Mouse (Mus musculus): Measurements from ENCODE around the gene Myh1. TPM values are rescaled to one million over a fixed set of nuclear protein-coding genes. Genes with fewer than 3 reads are reported as not detected.

Gene Myh1
- polyA plus RNA-seq (2012; rRNA removed) = under 0.01 and 0.01 TPM in 2 replicates

DNA sequence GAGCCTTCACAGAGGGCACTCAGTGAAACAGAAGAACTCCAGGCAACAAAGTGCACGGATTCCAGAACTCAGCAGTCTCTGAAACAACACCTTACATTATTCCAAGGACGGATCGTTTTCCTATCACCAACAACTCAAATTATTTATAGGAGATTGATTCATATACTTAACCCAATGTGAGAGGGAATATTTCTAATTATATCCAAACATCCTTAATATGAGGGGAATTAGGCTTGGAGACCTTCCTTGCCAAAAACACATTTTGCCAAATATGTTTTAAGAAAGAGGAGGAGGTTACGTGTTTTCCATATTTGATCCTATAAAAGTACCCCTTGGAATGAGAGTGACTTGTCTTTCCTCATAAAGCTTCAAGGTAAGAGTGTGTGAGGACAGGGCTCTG, at the start of gene Myh1:
Gene Myh1, plus strand, starts transcription at position 301 of the 400 bp plus-strand sequence.

DNA sequence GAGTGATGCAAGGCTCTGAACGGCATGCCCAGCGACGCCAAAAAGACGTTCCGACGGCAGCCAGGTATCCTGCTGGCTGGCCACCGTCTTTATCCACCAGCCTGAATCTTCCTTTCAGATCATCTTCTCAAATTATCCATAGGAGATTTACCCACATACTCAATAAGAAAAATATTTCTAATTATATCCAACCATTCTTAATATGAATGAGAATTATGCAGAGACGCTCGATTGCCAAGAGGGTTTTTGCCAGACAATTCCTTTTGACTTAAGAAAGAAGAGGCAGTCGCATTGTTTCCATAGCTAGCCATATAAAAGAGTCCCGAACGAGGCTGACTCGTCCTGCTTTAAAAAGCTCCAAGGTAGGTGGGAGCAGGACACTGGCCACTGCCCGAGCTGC, 29.1 kb upstream of the Myh1 start, which contains the start of gene Myh2:
Gene Myh2, plus strand, starts transcription at position 301 of the 400 bp plus-strand sequence.

DNA sequence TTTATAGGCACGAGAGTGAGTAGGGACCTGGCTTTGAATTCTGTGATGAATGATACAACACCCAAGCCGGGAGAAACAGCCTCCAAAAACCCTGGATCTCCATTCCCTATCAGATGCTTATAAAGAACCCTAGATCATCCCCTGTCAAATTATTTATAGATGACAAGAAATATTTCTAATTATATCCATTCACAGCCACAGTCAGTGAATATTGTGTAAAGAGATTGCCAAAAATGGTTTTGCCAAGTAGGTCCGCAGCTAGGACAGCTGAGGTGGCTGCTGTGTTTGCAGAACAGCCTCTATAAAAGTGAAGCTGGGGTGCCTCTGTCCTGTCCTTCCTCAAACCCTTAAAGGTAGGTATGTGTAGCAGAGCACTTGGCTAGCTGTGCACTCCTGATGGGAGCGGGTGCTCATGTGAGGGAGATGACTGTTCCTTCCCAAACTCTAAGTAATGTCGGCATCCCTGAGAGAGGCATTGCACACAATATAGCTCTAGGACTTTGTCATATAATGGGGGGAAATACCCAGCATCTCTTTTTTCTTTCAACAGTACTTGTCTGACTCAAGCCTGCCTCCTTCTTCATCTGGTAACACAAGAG, 37.7 kb downstream of the Myh1 start, which contains the start of gene Myh4:
Gene Myh4, plus strand, starts transcription at position 549 of the 599 bp plus-strand sequence.

Other genes starting within 250 kb of the Myh1 start
- gene Tmem238l, start 243.4 kb upstream of the Myh1 start, polyA plus RNA-seq (2012; rRNA removed) = not detected in 2 replicates
- 5.6 and 5.7 TPM in 2 replicates for gene Tmem220, start 174.9 kb upstream of the Myh1 start, polyA plus RNA-seq (2012; rRNA removed)
- 9.9 and 11.1 TPM in 2 replicates for gene Adprm, start 147.5 kb upstream of the Myh1 start, polyA plus RNA-seq (2012; rRNA removed)
- 3.1 and 3.4 TPM in 2 replicates for gene Sco1, start 147.4 kb upstream of the Myh1 start, polyA plus RNA-seq (2012; rRNA removed)
- gene Myh3, start 121.8 kb upstream of the Myh1 start, polyA plus RNA-seq (2012; rRNA removed) = 0.03 and 0.07 TPM in 2 replicates
- not detected in 2 replicates for gene Myh2, start 29.0 kb upstream of the Myh1 start, polyA plus RNA-seq (2012; rRNA removed)
- not detected in 2 replicates for gene Myh4, start 38.0 kb downstream of the Myh1 start, polyA plus RNA-seq (2012; rRNA removed)
- 0.06 and 0.43 TPM in 2 replicates for gene Myh8, start 77.1 kb downstream of the Myh1 start, polyA plus RNA-seq (2012; rRNA removed)
- gene Myh13, start 121.6 kb downstream of the Myh1 start, polyA plus RNA-seq (2012; rRNA removed) = not detected in 2 replicates

Measured in liver, embryonic 18 days (tissue).